Mouse (Mus musculus) c-Kit-positive CD71-positive TER-119-positive erythroid progenitor cells, embryonic 14.5 days (primary cell): ENCODE data around the gene Fermt1.
A peak's percentile ranks its signal among the peaks of the same experiment; 100 is the strongest.

Source experiments
- DNase-seq: peaks from one replicate; pipeline ENCODE4 v3.0.0-alpha.2; 2013; ENCODE audit warnings: low spot score

The Fermt1 gene

DNA sequence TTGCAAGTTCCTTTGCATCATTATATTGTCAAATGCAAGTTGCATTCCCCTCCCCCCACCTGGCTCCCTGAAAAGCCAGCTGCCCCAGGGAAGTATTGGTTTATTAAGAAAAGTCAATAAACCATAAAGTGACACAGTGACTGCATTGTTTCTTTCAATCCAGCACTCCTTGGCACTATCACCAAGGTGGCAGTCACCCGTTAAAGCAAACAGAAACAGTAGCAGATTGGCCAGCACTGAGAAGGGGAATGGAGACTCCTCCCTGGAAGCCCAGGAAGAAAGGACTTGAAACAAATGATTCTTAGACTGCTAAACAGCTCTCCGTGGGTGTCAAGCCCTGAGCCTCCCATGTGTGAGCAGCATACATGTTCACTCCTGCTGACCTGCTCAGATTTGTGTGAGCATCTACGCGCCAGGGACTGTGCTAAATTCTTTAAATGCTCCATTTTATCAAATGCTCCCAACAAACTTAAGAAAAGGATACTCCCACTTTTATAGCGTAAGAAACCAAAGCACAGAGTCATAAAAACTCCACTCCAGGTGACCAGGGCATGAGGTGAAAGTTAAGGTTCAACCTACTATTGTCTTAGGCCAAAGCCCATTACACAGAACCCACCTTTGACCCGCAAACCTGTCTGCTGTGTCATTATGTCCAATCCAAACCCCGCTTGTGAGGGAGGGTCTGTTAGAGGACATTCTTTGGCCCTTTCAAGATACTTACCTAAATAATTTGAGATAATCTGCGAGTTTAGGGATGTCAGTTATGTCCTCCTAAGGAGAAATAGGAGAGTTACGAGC is 23.4 kb downstream of the Fermt1 start:
- no peak for DNase-seq

DNA sequence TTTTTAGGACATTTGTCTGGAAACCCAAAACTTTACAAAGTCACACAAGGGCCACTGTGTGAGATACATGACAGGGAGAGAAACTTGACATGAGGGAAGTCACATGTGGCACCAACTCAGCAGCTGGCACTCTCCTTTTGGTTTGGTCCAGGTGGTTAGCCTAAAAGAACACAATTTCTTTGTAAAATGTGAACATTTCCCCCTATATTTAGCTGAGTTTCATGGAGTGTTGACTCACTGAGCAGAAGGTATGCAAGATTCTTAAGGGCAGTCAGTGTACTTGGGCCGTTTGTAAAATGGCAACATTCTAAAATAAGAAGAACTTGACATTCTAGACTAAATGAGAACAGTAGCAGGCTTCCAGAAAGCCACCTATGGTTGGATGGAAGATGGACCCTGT is 30.9 kb downstream of the Fermt1 start:
- DNase-seq, result no peak

DNA sequence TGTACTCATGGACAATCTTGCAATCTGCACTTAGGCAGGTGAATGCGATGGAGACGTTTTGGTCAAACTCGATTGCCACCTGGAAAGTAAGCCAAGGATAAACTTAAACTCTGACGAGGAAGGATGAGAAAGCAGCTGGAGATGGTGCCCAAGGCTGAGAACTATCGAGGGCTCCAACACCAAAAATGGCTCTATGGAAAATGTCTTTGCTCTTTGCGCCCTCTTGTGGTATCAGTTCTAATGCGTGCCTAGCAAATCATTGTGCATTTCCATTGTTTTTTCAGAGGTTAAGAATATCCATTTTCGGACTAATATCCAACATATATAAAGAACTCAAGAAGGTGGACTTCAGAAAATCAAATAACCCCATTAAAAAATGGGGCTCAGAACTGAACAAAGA is 38.9 kb downstream of the Fermt1 start:
- peak; percentile 18 for DNase-seq

DNA sequence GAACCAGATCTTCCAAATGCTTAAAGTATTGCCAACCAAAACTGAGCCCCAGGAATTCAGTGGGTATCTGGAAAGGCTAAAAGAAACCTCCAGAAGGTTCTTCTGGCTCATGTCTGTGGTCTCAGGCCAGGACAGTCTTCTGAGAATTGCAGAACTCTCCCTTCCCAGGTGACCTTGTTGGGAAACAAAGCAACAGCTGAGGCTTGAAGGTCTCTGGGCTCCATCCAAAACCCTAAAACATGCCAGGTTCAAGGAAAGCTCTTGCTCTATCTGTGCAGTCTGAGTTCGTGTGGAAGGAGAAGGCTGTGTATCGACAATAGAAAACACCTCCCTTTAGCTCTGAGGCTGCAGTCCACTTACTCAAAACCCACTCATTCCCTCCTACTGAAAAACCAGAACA is 40.7 kb downstream of the Fermt1 start:
- DNase-seq, result no peak

DNA sequence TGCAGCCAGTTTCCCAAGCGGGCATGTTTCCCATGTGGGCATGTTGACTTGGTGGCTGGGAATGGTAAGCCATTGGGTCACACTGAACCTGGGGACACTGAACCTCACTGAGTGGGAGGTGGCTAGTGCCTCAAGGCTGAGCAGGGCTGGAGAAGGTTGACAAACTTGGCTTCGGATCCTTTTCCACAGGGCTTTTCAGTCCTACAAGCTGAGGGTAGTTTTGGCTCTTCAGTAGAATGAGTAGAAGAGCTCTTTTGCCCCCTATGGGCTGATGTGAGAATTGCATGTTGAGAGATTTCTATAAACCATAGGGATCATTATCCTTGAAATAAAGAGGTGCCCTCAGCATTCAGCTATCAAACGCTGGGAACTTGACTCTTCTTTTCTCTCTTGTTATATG is 42.2 kb downstream of the Fermt1 start:
- peak; percentile 47 for DNase-seq

DNA sequence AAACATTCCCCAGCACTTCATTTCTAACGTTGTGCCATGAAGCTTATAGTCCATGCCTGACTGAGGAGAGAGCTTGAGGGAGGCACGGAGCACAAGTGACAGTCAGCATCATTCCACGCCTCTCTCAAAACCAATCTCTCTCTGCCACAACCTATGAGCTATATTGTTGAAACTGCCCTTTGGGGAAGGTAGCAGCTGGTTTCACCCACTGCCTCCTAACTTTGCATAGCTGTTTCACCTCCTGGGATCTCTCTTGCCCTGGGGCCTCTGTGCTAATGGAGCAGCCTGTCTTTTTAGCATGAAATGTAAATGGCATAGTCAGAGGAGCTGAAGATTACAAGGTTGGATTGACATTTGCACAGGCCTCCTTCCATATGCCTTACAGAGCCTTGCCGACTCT is 43.6 kb downstream of the Fermt1 start:
- DNase-seq, result no peak

DNA sequence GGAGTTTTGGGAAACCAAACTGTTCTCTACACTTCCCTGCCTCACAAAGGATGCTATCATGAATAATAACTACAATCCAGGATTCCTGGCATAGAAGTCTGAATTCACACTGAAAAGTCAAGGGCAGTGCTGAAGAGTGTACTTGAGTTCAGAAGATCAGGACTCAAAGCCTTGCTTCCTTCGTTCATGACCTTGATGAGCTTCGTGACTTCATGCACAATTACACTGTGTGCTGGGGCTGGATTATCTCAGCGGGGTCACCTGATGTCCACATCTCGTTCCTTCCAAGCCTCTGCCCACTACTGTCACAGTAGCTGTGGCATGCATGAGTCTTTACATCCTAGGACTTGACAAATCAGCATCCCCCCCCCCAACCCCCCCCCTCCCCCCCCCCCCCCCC is 44.1 kb downstream of the Fermt1 start:
- no peak for DNase-seq

DNA sequence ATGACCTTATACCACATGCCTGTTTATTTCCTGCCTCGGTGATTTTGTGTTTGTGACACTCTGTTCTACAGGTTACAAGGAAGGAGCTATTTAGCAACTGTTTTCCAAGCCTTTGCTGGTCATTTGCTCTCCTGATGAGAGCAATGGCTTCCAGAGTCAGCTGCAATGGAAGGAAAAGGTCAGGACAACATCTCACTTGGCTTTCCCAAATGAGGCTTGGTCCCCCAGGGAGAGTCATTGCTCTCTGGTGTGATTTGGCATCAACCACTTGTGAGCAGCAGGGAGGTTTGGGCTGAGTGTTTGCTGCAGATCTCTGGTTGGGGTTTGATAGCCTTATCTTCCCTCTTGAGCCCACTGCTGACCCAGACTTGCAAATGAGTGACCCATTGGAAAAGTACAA is 45.1 kb downstream of the Fermt1 start:
- no peak for DNase-seq

DNA sequence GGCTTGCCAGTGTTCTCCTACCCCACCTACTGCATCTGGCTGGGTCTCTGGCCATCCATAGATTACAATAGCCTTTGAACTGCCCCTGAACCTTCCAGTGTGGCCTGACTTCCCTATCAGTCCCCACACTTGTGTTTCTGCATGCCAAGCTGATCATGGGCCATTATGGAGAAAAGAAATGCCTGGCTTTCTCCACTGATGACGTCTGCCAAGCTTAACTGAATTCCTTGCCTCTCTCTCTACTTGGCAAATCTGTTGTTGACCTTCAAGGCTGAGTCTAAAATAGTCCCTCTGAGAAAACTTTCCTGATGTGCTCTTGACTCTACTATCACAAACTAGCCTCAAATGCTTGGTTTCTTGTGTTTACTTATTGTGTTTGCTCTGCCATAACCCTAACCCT is 47.5 kb downstream of the Fermt1 start:
- no peak for DNase-seq

DNA sequence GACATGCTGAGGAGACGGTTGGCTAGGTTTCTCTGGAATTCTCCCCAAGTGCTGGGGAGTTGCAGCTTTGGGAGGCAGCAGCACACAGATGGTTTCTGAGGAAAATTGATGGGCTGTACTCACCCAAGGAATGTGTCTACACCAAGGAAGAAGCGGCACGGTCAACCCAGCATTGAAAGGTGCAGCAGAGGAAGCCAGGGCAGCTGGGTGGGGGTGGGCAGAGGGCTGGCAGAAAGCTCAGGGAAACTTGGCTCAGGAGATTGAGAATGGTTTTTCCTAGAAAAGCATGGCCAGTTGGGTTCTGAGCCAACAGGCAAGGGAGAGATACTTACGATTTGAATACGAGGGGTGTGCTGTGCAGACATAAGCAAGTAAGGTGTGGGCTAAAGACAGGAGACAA is 51.9 kb downstream of the Fermt1 start:
- no peak for DNase-seq

DNA sequence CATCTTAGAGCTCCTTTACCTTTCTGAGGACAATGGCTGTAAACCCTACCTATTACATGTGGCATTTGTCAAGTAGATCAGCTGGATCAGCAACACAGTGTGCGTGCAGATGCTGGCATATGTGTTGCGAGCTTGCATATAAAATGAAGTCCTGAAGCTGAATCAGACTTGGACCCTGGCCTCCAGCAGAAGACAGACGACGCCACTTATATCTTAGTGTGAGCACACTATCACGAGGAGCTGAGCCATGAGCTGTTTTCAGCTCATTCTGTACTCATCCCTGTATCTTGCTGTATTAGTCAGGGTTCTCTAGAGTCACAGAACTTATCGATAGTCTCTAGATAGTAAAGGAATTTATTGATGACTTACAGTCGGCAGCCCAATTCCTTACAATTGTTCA is 60.4 kb downstream of the Fermt1 start:
- no peak for DNase-seq

DNA sequence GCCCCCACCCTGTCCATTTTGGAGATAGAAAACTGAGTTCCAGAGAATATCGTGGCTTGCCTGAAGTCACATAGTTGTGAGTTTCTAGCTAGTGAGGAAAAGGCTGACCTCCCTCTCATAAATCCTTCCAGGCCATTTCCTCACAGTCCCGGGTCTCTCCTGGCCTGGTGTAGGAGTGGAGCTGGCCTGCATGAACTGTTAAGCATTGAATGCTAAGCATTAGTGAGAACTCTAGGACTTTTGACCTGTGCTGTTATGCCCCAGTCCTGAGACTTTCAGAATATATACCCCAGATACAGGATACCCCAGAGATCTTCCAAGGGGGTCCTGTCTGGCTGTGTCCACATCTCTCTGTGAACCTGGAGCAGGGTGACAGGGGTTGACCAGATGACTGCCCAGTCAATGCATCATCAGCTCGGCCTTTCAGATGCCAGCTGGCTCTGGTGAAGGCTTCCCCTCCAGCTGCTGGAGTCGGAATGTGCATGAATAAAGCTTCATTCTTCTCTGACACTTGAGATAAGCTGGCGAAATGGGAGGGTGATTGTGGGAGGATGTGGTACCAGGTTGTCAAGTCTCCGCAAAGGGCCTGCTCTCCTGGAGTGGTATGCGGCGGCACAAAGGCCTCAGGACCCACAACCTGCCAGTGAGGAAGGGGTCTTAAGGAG is 61.3 kb downstream of the Fermt1 start:
- DNase-seq, result no peak

DNA sequence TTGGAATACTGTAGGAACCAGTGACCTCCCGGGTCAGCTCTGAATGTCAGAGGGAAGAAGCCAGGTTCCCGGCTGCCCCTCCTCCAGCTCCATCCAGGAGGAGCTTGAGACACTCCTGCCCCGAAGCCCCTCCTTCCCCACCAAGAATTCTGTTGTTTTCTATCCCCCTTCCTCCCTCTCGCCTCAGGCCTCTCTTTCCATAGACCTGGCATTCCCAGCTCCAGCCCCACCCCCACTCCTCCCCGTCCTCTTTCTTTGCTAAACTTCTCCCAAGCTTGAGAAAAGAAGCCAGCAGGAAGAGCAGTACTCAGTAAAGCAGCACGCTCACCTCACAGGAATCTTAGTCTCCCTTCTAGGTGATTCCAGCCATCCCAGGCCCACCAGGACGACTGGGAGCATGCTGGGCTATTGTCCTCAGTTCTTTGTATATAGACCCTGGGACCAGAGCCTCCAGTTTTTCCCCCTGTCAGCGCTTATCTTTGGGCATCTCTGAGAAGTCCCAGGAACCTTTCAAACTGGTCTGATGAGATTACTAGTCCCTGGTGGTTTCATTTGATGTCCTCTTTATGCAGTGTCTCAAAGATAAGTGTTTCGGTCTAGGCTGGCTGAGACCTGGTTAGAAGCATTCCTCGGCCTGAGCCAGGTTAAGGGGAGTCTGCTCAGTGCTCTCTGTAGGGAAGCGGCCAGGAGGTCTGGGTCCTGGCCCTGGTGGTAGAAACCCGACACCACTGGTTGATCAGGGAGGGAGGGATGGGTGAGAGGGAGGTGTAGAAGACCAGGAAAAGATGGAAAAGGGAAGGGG is 64.7 kb downstream of the Fermt1 start, which contains the start of gene Lrrn4:
Lrrn4 (minus strand) TSS at position 48 of the 802 bp plus-strand sequence.
- DNase-seq, result no peak

DNA sequence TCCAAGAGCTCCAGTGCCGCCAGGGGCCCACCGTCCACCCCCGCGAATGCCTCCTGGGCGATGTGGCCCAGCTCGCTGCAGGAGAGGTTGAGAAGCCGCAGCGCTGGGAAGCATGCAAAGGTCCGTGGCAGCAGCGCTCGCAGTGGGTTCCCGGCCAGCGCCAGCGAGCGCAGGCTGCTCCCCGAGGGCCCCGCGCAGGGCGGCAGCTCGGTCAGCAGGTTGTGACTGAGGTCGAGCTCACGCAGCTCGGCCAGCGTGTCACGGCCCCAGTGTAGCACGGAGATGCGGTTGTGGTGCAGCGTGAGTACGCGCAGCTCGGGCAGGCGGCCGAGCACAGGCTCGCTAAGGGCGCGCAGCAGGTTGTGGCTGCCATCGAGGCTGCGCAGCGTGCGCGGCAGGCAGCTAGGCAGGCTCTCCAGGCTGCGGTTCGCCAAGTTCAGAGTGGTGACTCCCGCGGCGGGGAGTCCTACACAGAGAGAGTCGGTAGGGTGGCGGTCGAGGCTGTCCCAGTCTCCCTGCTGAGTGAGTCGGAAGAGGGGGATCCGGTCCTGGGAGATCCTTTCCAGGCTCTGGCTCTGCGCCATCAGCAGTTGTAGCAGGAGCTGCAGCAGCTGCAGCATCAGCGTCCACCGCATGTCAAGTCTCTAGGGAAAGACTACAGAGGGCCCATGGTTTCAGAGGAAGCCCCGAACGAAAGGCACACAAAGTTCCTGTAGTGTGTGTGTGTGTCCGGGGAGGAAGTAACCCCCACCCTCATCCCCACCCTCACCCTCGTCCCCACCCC is 66.3 kb downstream of the Fermt1 start:
- DNase-seq, result no peak

DNA sequence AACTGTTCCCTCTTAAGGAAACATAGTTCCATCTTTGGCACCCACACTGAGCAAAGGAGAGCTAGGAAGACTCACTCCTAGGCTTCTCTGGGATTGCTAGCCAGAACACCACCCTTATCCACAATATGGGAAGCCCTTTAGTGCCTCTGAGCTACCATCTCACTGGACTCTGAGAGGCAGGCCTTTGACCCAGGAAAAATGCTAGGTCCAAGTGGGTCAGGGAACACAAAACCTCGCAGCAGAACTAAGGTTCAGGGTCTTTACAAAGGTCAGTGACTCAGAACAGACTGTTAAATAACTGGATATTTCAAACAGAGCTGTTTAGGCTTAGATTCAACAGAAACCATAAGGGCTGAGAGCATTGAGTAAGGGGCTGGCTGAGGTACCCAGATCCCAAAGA is 68.7 kb downstream of the Fermt1 start:
- no peak for DNase-seq

DNA sequence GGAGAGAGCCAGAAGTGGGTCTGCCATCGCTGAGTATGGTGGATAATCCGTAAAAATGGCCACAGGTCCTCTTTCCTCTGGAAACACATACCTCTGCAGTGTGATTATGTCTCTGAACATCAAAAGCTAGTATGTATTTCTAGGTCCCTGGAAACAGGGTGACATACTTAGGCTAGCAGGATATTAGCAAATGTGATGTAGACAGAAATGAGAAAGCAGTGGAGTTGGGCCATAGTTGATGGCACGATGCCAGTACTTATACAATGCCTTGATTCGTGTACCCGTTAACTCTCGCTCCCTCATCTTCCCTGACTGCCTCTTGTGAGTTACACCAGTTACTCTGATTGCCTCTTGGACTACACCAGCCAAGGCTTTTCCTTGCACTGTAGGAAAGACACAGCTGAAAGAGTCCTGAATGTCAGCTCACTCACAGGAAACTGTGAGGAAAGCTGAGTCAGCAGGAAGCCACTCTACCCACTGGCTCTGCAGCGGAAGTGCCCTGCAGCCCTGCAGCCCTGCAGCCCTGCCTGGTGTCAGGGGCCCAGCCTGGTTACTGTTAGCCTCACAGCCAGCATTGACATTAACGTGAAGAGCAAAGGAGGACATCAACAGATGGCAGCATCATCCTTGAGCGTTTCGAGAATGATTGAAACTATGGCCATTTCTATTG is 71.9 kb downstream of the Fermt1 start:
- no peak for DNase-seq

DNA sequence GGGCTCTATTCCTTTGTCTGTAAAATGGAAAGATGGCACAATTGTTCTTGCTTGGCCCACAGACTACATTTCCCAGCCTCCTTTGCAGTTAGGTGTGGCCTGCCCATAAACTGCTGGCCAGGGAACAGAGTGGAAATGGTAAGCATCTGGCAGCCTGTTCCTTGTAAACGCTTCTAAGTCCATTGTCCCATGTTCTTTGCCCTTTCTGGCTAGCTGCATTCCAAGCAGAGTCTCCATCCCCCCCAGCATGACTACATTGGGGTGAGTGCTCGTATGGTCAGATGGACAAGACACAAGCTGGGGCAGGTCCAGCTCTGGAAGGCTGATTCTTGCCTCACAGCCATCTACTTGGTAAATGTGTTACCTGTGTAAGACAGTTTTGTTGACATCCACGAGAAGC is 74.0 kb downstream of the Fermt1 start:
- DNase-seq, result no peak

DNA sequence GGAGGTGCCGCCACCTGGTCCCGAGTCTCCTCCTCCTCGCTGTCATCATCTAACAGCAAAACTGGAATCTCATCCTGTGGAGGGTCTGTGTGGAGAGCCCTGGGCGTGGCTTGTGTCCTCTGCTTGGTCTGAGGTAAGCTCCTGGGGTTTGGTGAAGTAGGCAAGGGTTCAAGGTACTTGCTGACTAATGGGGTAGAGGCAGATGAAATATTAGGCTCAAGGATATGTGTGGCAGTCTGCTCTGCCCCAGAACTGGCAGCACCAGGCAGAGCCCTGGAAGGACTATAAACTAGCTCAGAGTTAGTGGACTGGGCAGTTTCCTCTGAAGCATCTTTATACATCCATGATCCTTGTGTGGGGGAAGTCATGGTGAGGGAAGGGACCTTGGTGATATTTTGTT is 75.4 kb downstream of the Fermt1 start:
- no peak for DNase-seq

DNA sequence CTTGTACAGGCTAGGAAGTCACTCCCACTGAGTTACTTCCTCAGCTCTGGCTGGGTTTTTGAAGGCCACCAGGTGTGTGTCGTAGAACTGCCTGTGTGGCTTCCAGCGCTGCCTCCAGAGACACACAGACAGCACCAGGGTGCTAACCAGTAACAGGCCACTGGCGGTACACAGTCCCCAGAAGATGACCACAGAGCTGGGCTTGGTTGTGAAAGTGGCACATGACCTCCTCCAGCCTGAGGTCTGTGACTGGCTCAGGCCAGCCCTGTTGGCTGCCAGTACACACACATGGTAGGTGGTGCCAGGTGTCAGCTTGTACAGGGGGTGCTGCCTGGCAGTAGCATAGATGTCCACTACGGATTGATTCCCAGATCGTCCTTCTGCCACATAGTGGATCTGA is 76.0 kb downstream of the Fermt1 start:
- DNase-seq, result no peak

DNA sequence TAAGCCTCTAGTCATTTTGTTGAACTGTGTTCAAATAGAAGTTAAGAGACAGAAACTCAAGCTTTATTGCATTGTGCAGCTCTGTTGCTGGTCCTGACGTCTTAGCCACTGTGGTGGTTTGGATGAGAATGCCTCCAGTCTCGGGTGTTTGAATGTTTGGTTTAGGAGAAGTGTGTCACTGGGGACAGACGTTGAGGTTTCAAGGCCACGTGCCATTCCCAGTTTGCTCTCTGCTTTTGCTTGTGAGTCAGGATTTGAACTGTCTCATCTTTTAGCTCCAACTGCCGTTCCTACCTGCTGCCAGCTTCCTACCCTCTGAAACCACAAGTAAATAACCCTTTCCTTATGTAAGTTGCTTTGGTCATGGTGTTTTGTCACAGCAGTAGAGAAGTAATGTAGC is 78.2 kb downstream of the Fermt1 start:
- no peak for DNase-seq

DNA sequence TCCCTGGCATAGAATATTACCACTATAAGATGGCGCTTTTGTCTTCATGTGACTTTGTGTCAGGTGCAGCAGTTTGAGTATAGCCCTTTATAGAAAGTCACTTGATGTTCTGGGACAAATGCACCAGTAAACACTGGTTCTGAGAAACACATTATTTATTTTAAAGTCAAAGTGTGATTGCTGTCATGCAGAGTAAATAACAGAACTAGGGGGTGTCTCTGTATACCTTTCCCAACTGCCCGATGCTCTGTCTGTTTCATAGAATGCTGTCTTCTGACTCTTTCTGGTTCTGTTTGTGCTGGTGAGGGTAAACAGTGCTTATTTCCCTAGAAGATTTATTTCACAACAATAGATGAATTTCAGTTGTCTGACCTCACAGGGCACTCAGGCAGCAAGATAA is 82.4 kb downstream of the Fermt1 start:
- no peak for DNase-seq

DNA sequence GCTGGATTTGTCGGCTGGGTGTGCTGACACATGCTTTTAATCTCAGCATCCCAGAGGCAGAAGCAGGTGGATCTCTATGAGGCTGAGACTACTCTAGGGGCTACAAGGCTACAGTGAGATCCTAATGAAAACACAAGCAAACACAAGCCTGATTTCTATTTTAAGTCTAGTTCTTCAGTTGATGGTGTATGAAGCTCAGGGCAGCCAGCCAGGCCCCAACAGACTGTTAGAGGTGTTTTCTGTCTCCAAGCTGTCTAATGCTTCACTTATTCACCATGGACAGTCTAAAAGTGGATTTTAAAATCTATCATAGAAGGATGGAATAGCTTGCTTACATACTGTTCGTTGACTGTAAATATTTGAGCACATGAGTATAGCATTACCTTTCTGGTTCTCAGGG is 84.2 kb downstream of the Fermt1 start:
- DNase-seq, result no peak
